In the genomic region with DNA sequence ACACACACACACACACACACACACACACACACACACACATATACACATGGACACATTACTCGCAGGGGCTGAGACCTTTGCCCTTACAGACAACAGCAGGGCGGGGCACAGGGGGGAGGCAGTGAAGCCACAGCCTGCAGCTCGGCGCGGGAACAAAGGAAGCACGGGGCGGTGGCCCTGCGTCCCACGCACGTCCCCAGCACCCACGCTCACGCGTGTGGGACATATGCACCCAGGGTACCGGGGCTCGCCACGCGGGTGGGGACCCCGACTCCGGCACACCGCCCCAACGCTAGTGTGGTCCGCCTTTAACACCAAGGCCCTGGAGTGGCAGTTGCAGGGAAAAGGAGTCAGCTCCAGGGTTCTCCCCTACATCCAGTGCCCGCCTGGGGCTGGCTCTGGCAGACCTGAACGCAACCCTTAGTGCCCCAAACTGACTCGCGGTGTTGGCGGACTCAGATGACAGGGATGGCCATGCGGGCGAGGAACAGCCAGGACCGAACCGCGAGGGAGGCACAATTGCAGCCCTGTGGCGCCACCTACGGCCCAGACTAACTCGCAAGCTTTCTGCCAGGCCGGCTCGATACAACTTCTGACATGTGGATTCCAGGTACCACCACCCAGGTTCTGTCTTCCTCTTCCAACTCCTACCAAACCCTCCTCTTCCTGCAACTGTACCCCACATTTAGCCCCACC, we compare ENCODE assay signal across 8 mouse cellular contexts.
DNase-seq lines count a peak whose midpoint lies in the region; ATAC-seq and TF ChIP-seq lines count a peak whose summit lies in the region.

No protein-coding gene starts in this region.

- H3K9ac ChIP-seq in embryonic facial prominence, embryonic 15.5 days = peak overlapping the region; percentile 37
- peak overlapping the region; percentile 77 for H3K9ac ChIP-seq in heart, embryonic 13.5 days
- no peak overlapping the region for H3K9ac ChIP-seq in kidney, postnatal 0 days (ENCODE audit: low read depth, low read length)
- H3K9ac ChIP-seq in liver, adult 2 months (ENCODE audit: low read depth, low read length) = no peak overlapping the region

- peak overlapping the region; percentile 47 for H3K4me3 ChIP-seq in embryonic facial prominence, embryonic 15.5 days (replicated peaks)
- H3K4me3 ChIP-seq in heart, embryonic 13.5 days = peak overlapping the region; percentile 52
- peak overlapping the region; percentile 25 for H3K4me3 ChIP-seq in kidney, postnatal 0 days (replicated peaks; ENCODE audit: low read depth, low read length)
- no peak overlapping the region for H3K4me3 ChIP-seq in liver, adult 2 months (ENCODE audit: insufficient read depth, low read depth, low read length)
- H3K4me3 ChIP-seq in myocyte = no peak overlapping the region

- DNase-seq in A20 (ENCODE audit: low read depth, low spot score) = peak; percentile 78
- DNase-seq in adrenal gland, postnatal 4 days (ENCODE audit: low spot score in 2 of 2) = peak; percentile 66 to 81
- peak; percentile 95 for DNase-seq in kidney, postnatal 0 days (ENCODE audit: low spot score)
- DNase-seq in liver, adult 2 months (ENCODE audit: extremely low read depth, low read depth, low spot score) = peak; percentile 48
- DNase-seq in spleen, postnatal 4 days (ENCODE audit: low spot score in 2 of 2) = peak; percentile 77 to 88

- no peak overlapping the region for H3K27ac ChIP-seq in embryonic facial prominence, embryonic 15.5 days (replicated peaks)
- H3K27ac ChIP-seq in heart, embryonic 13.5 days (replicated peaks) = no peak overlapping the region
- H3K27ac ChIP-seq in kidney, postnatal 0 days = no peak overlapping the region
- no peak overlapping the region for H3K27ac ChIP-seq in liver, adult 2 months (replicated peaks; ENCODE audit: insufficient read depth, low read depth, low read length)

- TF ChIP-seq POLR2A in liver, adult 2 months (IDR thresholded peaks at IDR 0.05; ENCODE audit: extremely low read depth, insufficient read depth, low read length) = no peak
- no peak for TF ChIP-seq POLR2A in myocyte (IDR thresholded peaks at IDR 0.05; ENCODE audit: insufficient read length, low read depth)

- TF ChIP-seq CTCF in kidney, postnatal 0 days (IDR thresholded peaks at IDR 0.05; ENCODE audit: low read depth) = peak; percentile 92
- peak; percentile 97 for TF ChIP-seq CTCF in liver, adult 2 months (IDR thresholded peaks at IDR 0.05; ENCODE audit: low read depth, low read length)

- no peaks in the 10 kb centered on the region for H3K9me3 ChIP-seq in embryonic facial prominence, embryonic 15.5 days (replicated peaks)
- no peaks in the 10 kb centered on the region for H3K9me3 ChIP-seq in heart, embryonic 13.5 days
- no peaks in the 10 kb centered on the region for H3K9me3 ChIP-seq in kidney, postnatal 0 days (replicated peaks; ENCODE audit: low read length)

- H3K4me2 ChIP-seq in embryonic facial prominence, embryonic 15.5 days (replicated peaks) = peak overlapping the region; percentile 96
- H3K4me2 ChIP-seq in heart, embryonic 13.5 days = peak overlapping the region; percentile 94
- peak overlapping the region; percentile 62 for H3K4me2 ChIP-seq in kidney, postnatal 0 days (ENCODE audit: low read length)
- peak overlapping the region; percentile 95 for H3K4me2 ChIP-seq in myocyte (ENCODE audit: low read depth)

- no peaks in the 10 kb centered on the region for H3K79me2 ChIP-seq in liver, adult 2 months (ENCODE audit: control insufficient read depth, insufficient read depth, low read length)
- H3K79me2 ChIP-seq in myocyte (ENCODE audit: control insufficient read depth, insufficient read depth) = no peaks in the 10 kb centered on the region

- WGBS in embryonic facial prominence, embryonic 15.5 days = 12% methylated on average over 37 of the region's 37 CpGs
- WGBS in heart, embryonic 13.5 days = 19% methylated on average over 34 of the region's 37 CpGs
- WGBS in kidney, postnatal 0 days = 11% methylated on average over 37 of the region's 37 CpGs
- WGBS in liver, adult 2 months = 25% methylated on average over 36 of the region's 37 CpGs

- H3K4me1 ChIP-seq in embryonic facial prominence, embryonic 15.5 days = peaks cover 10% of the 10 kb centered on the region; the same call in 1 of the 2 replicates
- H3K4me1 ChIP-seq in heart, embryonic 13.5 days = peaks cover 13% of the 10 kb centered on the region; the same call in 1 of the 2 replicates
- peaks cover 4% of the 10 kb centered on the region; the same call in 1 of the 2 replicates for H3K4me1 ChIP-seq in kidney, postnatal 0 days (replicated peaks; ENCODE audit: insufficient read depth, low read length)
- H3K4me1 ChIP-seq in liver, adult 2 months (ENCODE audit: control insufficient read depth, insufficient read depth, low read length) = no peaks in the 10 kb centered on the region

- ATAC-seq in embryonic facial prominence, embryonic 15.5 days (ENCODE audit: insufficient number of reproducible peaks, low FRiP score, low TSS enrichment, low read depth) = peak; percentile 58
- no peak for ATAC-seq in heart, embryonic 13.5 days (ENCODE audit: extremely low read depth, insufficient number of reproducible peaks, low FRiP score, low TSS enrichment)
- ATAC-seq in kidney, postnatal 0 days (replicated peaks; ENCODE audit: low FRiP score, low read depth) = peak; percentile 38; the same call in 1 of the 2 replicates

- no peaks in the 10 kb centered on the region for H3K27me3 ChIP-seq in embryonic facial prominence, embryonic 15.5 days
- H3K27me3 ChIP-seq in heart, embryonic 13.5 days (replicated peaks) = peaks cover 5% of the 10 kb centered on the region; the same call in 1 of the 2 replicates
- H3K27me3 ChIP-seq in kidney, postnatal 0 days (ENCODE audit: insufficient read depth, low read length) = no peaks in the 10 kb centered on the region
- no peaks in the 10 kb centered on the region for H3K27me3 ChIP-seq in liver, adult 2 months (ENCODE audit: control insufficient read depth, insufficient read depth, low read length)
- H3K27me3 ChIP-seq in myocyte (ENCODE audit: control insufficient read depth, insufficient read depth, insufficient read length) = no peaks in the 10 kb centered on the region

- H3ac ChIP-seq in myocyte (ENCODE audit: control insufficient read depth, insufficient read length) = no peak overlapping the region

- no peaks in the 10 kb centered on the region for H3K36me3 ChIP-seq in embryonic facial prominence, embryonic 15.5 days
- H3K36me3 ChIP-seq in heart, embryonic 13.5 days = no peaks in the 10 kb centered on the region
- no peaks in the 10 kb centered on the region for H3K36me3 ChIP-seq in kidney, postnatal 0 days (ENCODE audit: insufficient read depth, low read length)
- no peaks in the 10 kb centered on the region for H3K36me3 ChIP-seq in liver, adult 2 months (ENCODE audit: control insufficient read depth, insufficient read depth, low read length)
- H3K36me3 ChIP-seq in myocyte (ENCODE audit: control insufficient read depth, insufficient read depth) = no peaks in the 10 kb centered on the region

TF ChIP-seq in myocyte, 11 proteins besides CTCF, POLR2A, EP300 and RAD21:
- no peak for TF ChIP-seq SRF (IDR thresholded peaks at IDR 0.05; ENCODE audit: control insufficient read depth, insufficient read length, low read depth)
- no peak for TF ChIP-seq TCF3 (IDR thresholded peaks at IDR 0.05; ENCODE audit: insufficient read length, low read depth)
- no peak for TF ChIP-seq MAX (IDR thresholded peaks at IDR 0.05; ENCODE audit: low read depth)
- no peak for TF ChIP-seq MYOG (IDR thresholded peaks at IDR 0.05; ENCODE audit: control insufficient read depth in 1 of 3, insufficient read depth in 1 of 3, insufficient read length in 2 of 3, low read depth in 2 of 3)
- no peak for TF ChIP-seq E2F4 (IDR thresholded peaks at IDR 0.05; ENCODE audit: insufficient read depth)
- TF ChIP-seq REST (IDR thresholded peaks at IDR 0.05; ENCODE audit: insufficient read depth, insufficient read length) = no peak
- TF ChIP-seq POLR2AphosphoS2 (IDR thresholded peaks at IDR 0.05; ENCODE audit: insufficient read length, low read depth) = no peak
- TF ChIP-seq USF1 (IDR thresholded peaks at IDR 0.05; ENCODE audit: low read depth) = no peak
- TF ChIP-seq TCF12 (IDR thresholded peaks at IDR 0.05; ENCODE audit: insufficient read depth, poor library complexity, severe bottlenecking) = no peak
- TF ChIP-seq CEBPB (IDR thresholded peaks at IDR 0.05; ENCODE audit: insufficient read depth, poor library complexity, severe bottlenecking) = no peak
- TF ChIP-seq MYOD1 (IDR thresholded peaks at IDR 0.05; ENCODE audit: control insufficient read depth in 1 of 3, insufficient read length in 2 of 3, low read depth in 2 of 3) = no peak

Comparison
In these comparisons a context has a peak if more than half of its experiments do, and no peak if none do; other contexts are left out.
1. H3K4me3 ChIP-seq: peak in embryonic facial prominence, embryonic 15.5 days (single experiment), heart, embryonic 13.5 days (single experiment) and kidney, postnatal 0 days (single experiment); none in liver, adult 2 months (single experiment) and myocyte (single experiment).
2. H3K9ac ChIP-seq: peak in embryonic facial prominence, embryonic 15.5 days (single experiment) and heart, embryonic 13.5 days (single experiment); none in kidney, postnatal 0 days (single experiment) and liver, adult 2 months (single experiment).
3. Peak in every context shown above with its lines, with median percentiles within 50 percentile points of each other: DNase-seq and H3K4me2 ChIP-seq.